Mouse (Mus musculus) 3T3-L1 (cell line): ENCODE measurements around the gene Dcun1d3.

Source experiments
- DNase-seq: peaks from one replicate; pipeline ENCODE4 v3.0.0-alpha.2; 2015; ENCODE audit warnings: low read depth, low spot score

Dcun1d3 gene

DNA sequence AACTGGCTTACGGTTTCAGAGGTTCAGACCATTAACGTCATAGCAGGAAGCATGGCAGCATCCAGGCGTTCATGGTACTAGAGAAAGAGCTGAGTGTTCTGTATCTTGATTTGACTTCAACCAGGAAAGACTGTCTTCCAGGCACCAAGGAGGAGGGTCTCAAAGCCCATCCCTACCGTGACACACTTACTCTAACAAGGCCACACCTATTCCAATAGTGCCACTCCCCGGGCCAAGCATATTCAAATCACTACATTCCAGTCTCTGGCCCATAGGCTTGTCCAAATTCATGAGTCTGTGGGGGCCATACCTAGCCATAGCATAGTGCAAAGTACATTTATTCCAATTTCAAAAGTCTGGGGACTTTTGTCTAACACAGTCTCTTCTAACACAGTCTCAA is 88.7 kb downstream of the Dcun1d3 start:
- no peak for DNase-seq
